Mouse (Mus musculus) CH12.LX (cell line): ENCODE data around the gene Prom2. TPM values are rescaled to one million over a fixed set of nuclear protein-coding genes. Genes with fewer than 3 reads are reported as not detected.

ENCODE experiments used
- DNase-seq: peaks from one replicate; pipeline ENCODE4 v3.0.0-alpha.2; 2013; ENCODE audit errors: extremely low read depth
- H3K27ac ChIP-seq: 2 replicates; pipeline ENCODE4 v1.5.1; 2012; ENCODE audit warnings: low read depth, mild to moderate bottlenecking, control low read depth, moderate library complexity; ENCODE audit not compliant: insufficient read depth
- H3K27me3 ChIP-seq: replicated peaks from 2 replicates; pipeline ENCODE3; 2012; ENCODE audit warnings: inconsistent platforms
- H3K36me3 ChIP-seq, 2 experiments: replicated peaks in 1 of 2; 2 replicates each; pipeline versions ENCODE3 to v1.6.1; 2012; ENCODE audit warnings: inconsistent platforms in 1 of 2, low read length in 1 of 2, mild to moderate bottlenecking in 1 of 2, mixed read lengths in 1 of 2, moderate library complexity in 1 of 2; ENCODE audit not compliant: control insufficient read depth in 1 of 2, insufficient read depth in 1 of 2
- H3K4me1 ChIP-seq, 2 experiments: 2 replicates each; pipeline ENCODE4 v1.6.1; 2012; ENCODE audit warnings: inconsistent platforms in 1 of 2, moderate library complexity in 1 of 2; ENCODE audit not compliant: insufficient read depth in 2 of 2, control insufficient read depth in 1 of 2
- H3K4me2 ChIP-seq: 2 replicates; pipeline ENCODE4 v1.6.1; 2012; ENCODE audit warnings: low read depth, mild to moderate bottlenecking, control low read depth; ENCODE audit not compliant: poor library complexity, insufficient read depth, severe bottlenecking
- H3K4me3 ChIP-seq, 3 experiments: fragments of 150-350 bp in 1 of 3; sonication (generic) in 1 of 3; replicated peaks in 1 of 3; 2 replicates each; pipeline versions ENCODE3 to v1.5.1; 2011 to 2012; ENCODE audit warnings: low read depth in 2 of 3, low read length in 2 of 3, mild to moderate bottlenecking in 2 of 3, moderate library complexity in 2 of 3, control low read depth in 1 of 3, improper control_type of control experiment in 1 of 3, inconsistent platforms in 1 of 3, mixed read lengths in 1 of 3; ENCODE audit not compliant: poor library complexity in 1 of 3
- H3K79me2 ChIP-seq: replicated peaks from 2 replicates; pipeline ENCODE4 v1.6.1; 2012; ENCODE audit warnings: mild to moderate bottlenecking, moderate library complexity; ENCODE audit not compliant: control insufficient read depth, poor library complexity, insufficient read depth, severe bottlenecking; ENCODE audit errors: extremely low read depth
- H3K9ac ChIP-seq: 2 replicates; pipeline ENCODE4 v1.6.1; 2012; ENCODE audit warnings: low read depth, mild to moderate bottlenecking, control low read depth, moderate library complexity; ENCODE audit not compliant: insufficient read depth
- H3K9me3 ChIP-seq: replicated peaks from 2 replicates; pipeline ENCODE3; 2012; ENCODE audit warnings: low read length, inconsistent platforms, mixed read lengths
- CHD1 ChIP-seq: IDR thresholded peaks from 2 replicates; pipeline ENCODE4 v1.6.1; 2012; ENCODE audit warnings: low read depth, low read length, improper control_type of control experiment, inconsistent platforms
- CHD2 ChIP-seq: IDR thresholded peaks from 2 replicates; pipeline ENCODE4 v1.6.1; 2011; ENCODE audit warnings: low read length, improper control_type of control experiment
- E2F4 ChIP-seq: IDR thresholded peaks from 2 replicates; pipeline ENCODE4 v1.6.1; 2011; ENCODE audit warnings: low read depth, low read length, improper control_type of control experiment; ENCODE audit not compliant: insufficient replicate concordance
- ETS1 ChIP-seq: conservative IDR thresholded peaks from 2 replicates; pipeline ENCODE4 v1.6.1; 2012; ENCODE audit warnings: low read depth, mild to moderate bottlenecking, inconsistent platforms, low read length, improper control_type of control experiment, moderate library complexity
- GABPA ChIP-seq: IDR thresholded peaks from 2 replicates; pipeline ENCODE4 v1.6.1; 2012; ENCODE audit warnings: low read depth, low read length, improper control_type of control experiment, inconsistent platforms; ENCODE audit not compliant: insufficient replicate concordance
- HCFC1 ChIP-seq: IDR thresholded peaks from 2 replicates; pipeline ENCODE4 v1.6.1; 2012; ENCODE audit warnings: low read depth, mild to moderate bottlenecking, inconsistent platforms, low read length, improper control_type of control experiment
- IRF4 ChIP-seq: IDR thresholded peaks from 2 replicates; pipeline ENCODE4 v1.6.1; 2014; ENCODE audit warnings: low read depth, mild to moderate bottlenecking, inconsistent platforms, low read length, improper control_type of control experiment
- JUN ChIP-seq: IDR thresholded peaks from 2 replicates; pipeline ENCODE4 v1.6.1; 2011; ENCODE audit warnings: low read depth, mild to moderate bottlenecking, low read length, improper control_type of control experiment, moderate library complexity; ENCODE audit not compliant: insufficient read depth
- JUND ChIP-seq: conservative IDR thresholded peaks from 2 replicates; pipeline ENCODE4 v1.6.1; 2011; ENCODE audit warnings: low read depth, low read length, improper control_type of control experiment
- KAT2A ChIP-seq: IDR thresholded peaks from 2 replicates; pipeline ENCODE4 v1.6.1; 2012; ENCODE audit warnings: low read length, improper control_type of control experiment, inconsistent platforms; ENCODE audit not compliant: insufficient replicate concordance
- MAFK ChIP-seq: IDR thresholded peaks from 2 replicates; pipeline ENCODE4 v1.6.1; 2011; ENCODE audit warnings: low read length, improper control_type of control experiment; ENCODE audit not compliant: insufficient replicate concordance
- MXI1 ChIP-seq: IDR thresholded peaks from 2 replicates; pipeline ENCODE4 v1.6.1; 2011; ENCODE audit warnings: mild to moderate bottlenecking, low read depth, low read length, improper control_type of control experiment
- PAX5 ChIP-seq: IDR thresholded peaks from 2 replicates; pipeline ENCODE4 v1.6.1; 2012; ENCODE audit warnings: low read length, inconsistent platforms, mixed read lengths
- RAD21 ChIP-seq: IDR thresholded peaks from 2 replicates; pipeline ENCODE4 v1.6.1; 2011; ENCODE audit warnings: low read depth, mild to moderate bottlenecking, low read length, improper control_type of control experiment, moderate library complexity
- TBP ChIP-seq: conservative IDR thresholded peaks from 2 replicates; pipeline ENCODE4 v1.6.1; 2011; ENCODE audit warnings: low read depth, low read length, improper control_type of control experiment
- UBTF ChIP-seq: IDR thresholded peaks from 2 replicates; pipeline ENCODE4 v1.6.1; 2012; ENCODE audit warnings: low read depth, mild to moderate bottlenecking, inconsistent platforms, low read length, improper control_type of control experiment, moderate library complexity
- USF2 ChIP-seq: conservative IDR thresholded peaks from 2 replicates; pipeline ENCODE4 v1.6.1; 2011; ENCODE audit warnings: low read depth, low read length, improper control_type of control experiment
- ZMIZ1 ChIP-seq: IDR thresholded peaks from 2 replicates; pipeline ENCODE4 v1.6.1; 2012; ENCODE audit warnings: low read depth, mild to moderate bottlenecking, inconsistent platforms, low read length, improper control_type of control experiment
- ZNF384 ChIP-seq: IDR thresholded peaks from 2 replicates; pipeline ENCODE4 v1.6.1; 2012; ENCODE audit warnings: low read depth, low read length, improper control_type of control experiment, inconsistent platforms
- dilution Hi-C: fragments of 300-500 bp; cut with MboI; formaldehyde crosslinking; loops from 2 replicates; pipeline ENCODE4 v1.14.3; 2020; ENCODE audit warnings: low sequenced_read_pairs; ENCODE audit not compliant: extremely low pct_unique_long_range_greater_than_20kb, extremely low pct_ligation_motif_present
- in situ Hi-C: fragments of 300-500 bp; cut with MboI; formaldehyde crosslinking; loops from 3 replicates; pipeline ENCODE4 v1.14.3; 2019; ENCODE audit warnings: low sequenced_read_pairs, low pct_ligation_motif_present, low pct_unique_long_range_greater_than_20kb, mixed read lengths
- polyA plus RNA-seq: library from polyadenylated mRNA; unstranded; fragments of >175 nt; gene quantifications from 2 replicates; pipeline ENCODE4 v1.2.1, GENCODE M21; 2012; ENCODE audit warnings: low read depth; ENCODE audit not compliant: insufficient read length
- total RNA-seq, 2 experiments: library from RNA; depleted of rRNA; stranded (reverse); fragments of 300-350 nt in 1 of 2; fragments of >200 nt in 1 of 2; gene quantifications; 2 replicates each; pipeline ENCODE4 v1.2.3; 2012 to 2014

Prom2 gene
- total and polyA plus RNA-seq, 3 experiments = not detected

- Histone ChIP-seq H3K4me1 (peaks cover 0 to 13% of the 10 kb centered on the region in 2 experiments; a peak in 3 of 4 replicates), H3K4me3 (no peak overlapping the region), H3K36me3 (no peaks in the 10 kb centered on the region), H3K4me2 (no peak overlapping the region), H3K9ac (no peak overlapping the region), H3K27ac (no peak overlapping the region), H3K9me3 (no peaks in the 10 kb centered on the region), H3K27me3 (peaks cover 98% of the 10 kb centered on the region), H3K79me2 (no peaks in the 10 kb centered on the region)
- dilution Hi-C loops (no loop called here), in situ Hi-C loops (loop anchor here (5.0 kb wide), 1 partner anchor 51 kb away; no protein-coding TSS in a partner anchor)
- TF ChIP-seq ETS1 (no peak), IRF4 (no peak)
- DNase-seq = no peak
These were observed 35.1 kb downstream of the Prom2 start for GRCm38 (mm10) chr2:127506131-127506632.

GRCm38 (mm10) chr2:127505196-127505595 lies 36.1 kb downstream of the Prom2 start:
- no peaks in the 10 kb centered on the region for H3K79me2 ChIP-seq
- H3K9me3 ChIP-seq = no peaks in the 10 kb centered on the region
- no peaks in the 10 kb centered on the region for H3K36me3 ChIP-seq
- no peak overlapping the region for H3K27ac ChIP-seq
- dilution Hi-C loops = no loop called here
- no peak overlapping the region for H3K4me3 ChIP-seq
- H3K27me3 ChIP-seq = peaks cover 97% of the 10 kb centered on the region
- H3K9ac ChIP-seq = no peak overlapping the region
- DNase-seq = no peak
- in situ Hi-C loops = loop anchor here (5.0 kb wide), 1 partner anchor 52 kb away; no protein-coding TSS in a partner anchor
- H3K4me1 ChIP-seq = peaks cover 0 to 13% of the 10 kb centered on the region in 2 experiments; a peak in 3 of 4 replicates
- TF ChIP-seq MXI1 = no peak
- no peak for TF ChIP-seq ZNF384
- no peak for TF ChIP-seq UBTF
- TF ChIP-seq JUN = no peak
- TF ChIP-seq CHD2 = no peak
- no peak for TF ChIP-seq PAX5
- TF ChIP-seq USF2 = no peak
- TF ChIP-seq HCFC1 = no peak
- TF ChIP-seq E2F4 = no peak
- no peak for TF ChIP-seq KAT2A
- no peak for TF ChIP-seq TBP
- TF ChIP-seq MAFK = no peak
- no peak for TF ChIP-seq ZMIZ1
- no peak for TF ChIP-seq RAD21
- TF ChIP-seq GABPA = no peak
- TF ChIP-seq CHD1 = no peak
- no peak for TF ChIP-seq JUND
- TF ChIP-seq, all 38 proteins: peak for 0
- no peak overlapping the region for H3K4me2 ChIP-seq
